Mouse (Mus musculus) lung, postnatal 0 days (tissue): ENCODE results near the gene Mvd.

Experiments used
- CTCF ChIP-seq: IDR thresholded peaks from 2 replicates; pipeline ENCODE4 v1.5.1; 2016; ENCODE audit warnings: antibody characterized with exemption, mild to moderate bottlenecking
- EP300 ChIP-seq: IDR thresholded peaks from 2 replicates; pipeline ENCODE4 v1.6.1; 2016; ENCODE audit warnings: antibody characterized with exemption, mild to moderate bottlenecking, control low read depth

GRCm38 (mm10) chr8:122469965-122470364 lies 26.7 kb upstream of the Mvd start:
- no peak for TF ChIP-seq CTCF
- no peak for TF ChIP-seq EP300
